Mouse (Mus musculus): ENCODE measurements at regions not wholly inside any gene's neighbourhood (a gene's known extent, or its start where the extent isn't known, plus 50 kb on each side); places are given as distances from the start of the nearest gene placed in this dataset.

GRCm38 (mm10) chr2:142560896-142561500, 340.3 kb downstream of the Kif16b start:
- DNase-seq (ENCODE audit: low spot score in 2 of 2) = peak in 1 of 2 experiments; percentile 22

GRCm38 (mm10) chr2:142560400-142560799, 340.9 kb downstream of the Kif16b start:
- DNase-seq (ENCODE audit: low spot score in 2 of 2) = peak in 1 of 2 experiments; percentile 12

- DNase-seq (ENCODE audit: low spot score in 2 of 2) = peak in 1 of 2 experiments; percentile 5
Observed at GRCm38 (mm10) chr2:142559946-142560345, 341.4 kb downstream of the Kif16b start.

- no peak for DNase-seq (ENCODE audit: low spot score in 2 of 2)
Observed at GRCm38 (mm10) chr2:142554851-142555250, 346.5 kb downstream of the Kif16b start.

GRCm38 (mm10) chr2:142551690-142552089, 349.6 kb downstream of the Kif16b start:
- no peak for DNase-seq (ENCODE audit: low spot score in 2 of 2)

GRCm38 (mm10) chr2:142548766-142549165, 352.6 kb downstream of the Kif16b start:
- DNase-seq (ENCODE audit: low spot score in 2 of 2) = no peak

- no peak for DNase-seq (ENCODE audit: low spot score in 2 of 2)
Observed at GRCm38 (mm10) chr2:142544937-142545336, 356.4 kb downstream of the Kif16b start.

- DNase-seq (ENCODE audit: low spot score in 2 of 2) = no peak
Observed at GRCm38 (mm10) chr2:142539980-142540379, 361.4 kb downstream of the Kif16b start.

- no peak for DNase-seq (ENCODE audit: low spot score in 2 of 2)
Observed at GRCm38 (mm10) chr2:142533555-142533954, 367.8 kb downstream of the Kif16b start.

GRCm38 (mm10) chr2:142522471-142522870, 378.9 kb downstream of the Kif16b start:
- no peak for DNase-seq (ENCODE audit: low spot score in 2 of 2)

- DNase-seq (ENCODE audit: low spot score in 2 of 2) = no peak
Observed at GRCm38 (mm10) chr2:142517731-142518130, 383.6 kb downstream of the Kif16b start.

GRCm38 (mm10) chr2:142505216-142505615, 396.1 kb downstream of the Kif16b start:
- DNase-seq (ENCODE audit: low spot score in 2 of 2) = no peak
